Mouse (Mus musculus) heart, embryonic 13.5 days (tissue): ENCODE measurements around the gene Satb1. TPM values are rescaled to one million over a fixed set of nuclear protein-coding genes. Genes with fewer than 3 reads are reported as not detected.

Experiments
- ATAC-seq: fragments of 200-750 bp; cut with Nextera tagmentation; 2 replicates; pipeline ENCODE4 v1.8.0; 2017; ENCODE audit warnings: moderate TSS enrichment; ENCODE audit not compliant: insufficient number of reproducible peaks, low FRiP score, low TSS enrichment; ENCODE audit errors: extremely low read depth
- H3K27ac ChIP-seq: fragments of 300-500 bp; sonication (generic); replicated peaks from 2 replicates; pipeline ENCODE4 v1.5.1; 2015; ENCODE audit warnings: moderate library complexity, mild to moderate bottlenecking, inconsistent platforms
- H3K27me3 ChIP-seq: fragments of 300-500 bp; sonication (generic); replicated peaks from 2 replicates; pipeline ENCODE4 v1.6.1; 2015; ENCODE audit warnings: mild to moderate bottlenecking, inconsistent platforms
- H3K36me3 ChIP-seq: fragments of 300-500 bp; sonication (generic); 2 replicates; pipeline ENCODE4 v1.6.1; 2015; ENCODE audit warnings: mild to moderate bottlenecking, inconsistent platforms
- H3K4me1 ChIP-seq: fragments of 300-500 bp; sonication (generic); 2 replicates; pipeline ENCODE4 v1.6.1; 2015; ENCODE audit warnings: inconsistent platforms
- H3K4me2 ChIP-seq: fragments of 300-500 bp; sonication (generic); 2 replicates; pipeline ENCODE4 v1.6.1; 2015; ENCODE audit warnings: inconsistent platforms, mild to moderate bottlenecking, moderate library complexity
- H3K4me3 ChIP-seq: fragments of 300-500 bp; sonication (generic); 2 replicates; pipeline ENCODE4 v1.5.1; 2015; ENCODE audit warnings: moderate library complexity, mild to moderate bottlenecking, inconsistent platforms
- H3K9ac ChIP-seq: fragments of 300-500 bp; sonication (generic); 2 replicates; pipeline ENCODE4 v1.6.1; 2015; ENCODE audit warnings: inconsistent platforms, mild to moderate bottlenecking, moderate library complexity
- H3K9me3 ChIP-seq: fragments of 300-500 bp; sonication (generic); 2 replicates; pipeline ENCODE4 v1.6.1; 2016; ENCODE audit warnings: inconsistent platforms
- WGBS: fragments of 180-500 bp; shearing (Covaris S2); methylation state at CpG from one replicate; pipeline ENCODE4 v1.1.7; 2015; ENCODE audit warnings: mixed read lengths; 5-methylcytosine and 5-hydroxymethylcytosine counted together
- polyA plus RNA-seq: library from polyadenylated mRNA; unstranded; fragments of >200 nt; fragmentation: Nextera tagmentation; extraction: Ambion mirVana; gene quantifications from 2 replicates; pipeline ENCODE4 v1.2.1, GENCODE M21; 2015

Gene Satb1
- polyA plus RNA-seq, 1 experiment from 2014 or later = 6.8 TPM

GRCm38 (mm10) chr17:51724486-51724885 is 108.6 kb downstream of the Satb1 start:
- Histone ChIP-seq H3K4me1 (no peaks in the 10 kb centered on the region), H3K27ac (no peak overlapping the region), H3K36me3 (no peaks in the 10 kb centered on the region), H3K4me3 (no peak overlapping the region), H3K4me2 (no peak overlapping the region), H3K9me3 (no peaks in the 10 kb centered on the region), H3K27me3 (no peaks in the 10 kb centered on the region), H3K9ac (no peak overlapping the region)
- no peak for ATAC-seq
- WGBS = 83% methylated on average over 2 of the region's 2 CpGs

DNA sequence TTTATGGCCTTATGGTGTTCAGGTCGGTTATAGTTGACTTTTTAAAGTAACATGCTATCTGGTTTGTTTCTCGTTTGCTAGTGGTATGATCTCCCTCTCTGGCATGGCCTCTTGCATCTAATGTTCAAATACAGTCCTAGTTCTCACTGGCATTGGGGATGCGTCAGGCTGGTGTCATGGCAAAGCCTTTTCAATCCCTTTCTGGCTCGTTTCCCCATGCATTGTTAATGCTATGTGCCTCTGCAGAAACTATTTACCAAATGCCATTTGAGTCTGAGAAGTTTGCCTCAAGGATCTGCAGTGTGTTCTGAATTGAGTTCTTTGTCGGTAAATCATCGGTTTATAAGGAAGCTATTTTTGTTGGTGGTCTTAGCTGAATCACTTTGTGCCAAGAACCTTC is 137.4 kb downstream of the Satb1 start:
- H3K27me3 ChIP-seq = no peaks in the 10 kb centered on the region
- WGBS = 68% methylated on average over 6 of the region's 6 CpGs
- no peaks in the 10 kb centered on the region for H3K9me3 ChIP-seq
- H3K4me2 ChIP-seq = no peak overlapping the region
- H3K9ac ChIP-seq = no peak overlapping the region
- H3K27ac ChIP-seq = no peak overlapping the region
- no peak for ATAC-seq
- H3K4me1 ChIP-seq = no peaks in the 10 kb centered on the region
- no peaks in the 10 kb centered on the region for H3K36me3 ChIP-seq
- no peak overlapping the region for H3K4me3 ChIP-seq

DNA sequence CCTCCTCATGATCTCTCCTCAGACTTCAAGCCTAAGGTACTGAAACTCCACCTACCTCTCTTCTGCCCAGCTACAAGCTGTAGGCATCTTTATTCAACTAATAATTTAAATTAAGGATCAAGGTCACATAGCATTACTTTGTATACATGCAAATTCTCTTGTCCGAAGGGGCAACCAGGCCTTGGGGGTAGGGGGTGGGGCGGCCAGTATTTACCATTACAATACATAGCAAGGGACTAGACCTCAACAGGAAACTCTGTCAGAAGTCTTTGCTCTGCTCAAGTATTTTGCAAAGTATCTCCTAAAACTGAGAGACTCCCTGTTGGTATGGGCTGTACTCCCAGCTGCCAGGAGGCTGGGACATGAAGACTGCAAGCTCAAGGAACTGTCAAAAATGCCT is 137.8 kb downstream of the Satb1 start:
- no peak for ATAC-seq
- no peaks in the 10 kb centered on the region for H3K36me3 ChIP-seq

GRCm38 (mm10) chr17:51690526-51690925 is 142.6 kb downstream of the Satb1 start:
- H3K4me1 ChIP-seq = no peaks in the 10 kb centered on the region
- H3K9ac ChIP-seq = no peak overlapping the region
- H3K4me3 ChIP-seq = no peak overlapping the region
- H3K27ac ChIP-seq = no peak overlapping the region
- no peaks in the 10 kb centered on the region for H3K36me3 ChIP-seq
- H3K4me2 ChIP-seq = no peak overlapping the region
- H3K9me3 ChIP-seq = no peaks in the 10 kb centered on the region
- WGBS = 70% methylated on average over 2 of the region's 2 CpGs
- no peaks in the 10 kb centered on the region for H3K27me3 ChIP-seq
- ATAC-seq = no peak

More for the DNA sequence above, 137.8 kb downstream of the Satb1 start:
- H3K4me3 ChIP-seq = no peak overlapping the region
- H3K9ac ChIP-seq = no peak overlapping the region
- no peaks in the 10 kb centered on the region for H3K4me1 ChIP-seq
- WGBS = 62% methylated on average over 2 of the region's 2 CpGs
- H3K27me3 ChIP-seq = no peaks in the 10 kb centered on the region
- H3K4me2 ChIP-seq = no peak overlapping the region
- H3K27ac ChIP-seq = no peak overlapping the region
- H3K9me3 ChIP-seq = no peaks in the 10 kb centered on the region

GRCm38 (mm10) chr17:51687226-51687625 is 145.9 kb downstream of the Satb1 start:
- Histone ChIP-seq H3K4me1 (no peaks in the 10 kb centered on the region), H3K36me3 (no peaks in the 10 kb centered on the region), H3K4me3 (no peak overlapping the region), H3K4me2 (no peak overlapping the region), H3K27me3 (no peaks in the 10 kb centered on the region), H3K9ac (no peak overlapping the region), H3K27ac (no peak overlapping the region), H3K9me3 (no peaks in the 10 kb centered on the region)
- 72% methylated on average over 4 of the region's 4 CpGs for WGBS
- no peak for ATAC-seq
